Mouse (Mus musculus) ES-CJ7 (cell line): ENCODE measurements around the gene Ube2o.
A peak's percentile ranks its signal among the peaks of the same experiment; 100 is the strongest.

ENCODE experiments used
- DNase-seq: peaks from one replicate; pipeline ENCODE4 v3.0.0; 2011; ENCODE audit warnings: low read depth, low spot score

Ube2o gene

DNA sequence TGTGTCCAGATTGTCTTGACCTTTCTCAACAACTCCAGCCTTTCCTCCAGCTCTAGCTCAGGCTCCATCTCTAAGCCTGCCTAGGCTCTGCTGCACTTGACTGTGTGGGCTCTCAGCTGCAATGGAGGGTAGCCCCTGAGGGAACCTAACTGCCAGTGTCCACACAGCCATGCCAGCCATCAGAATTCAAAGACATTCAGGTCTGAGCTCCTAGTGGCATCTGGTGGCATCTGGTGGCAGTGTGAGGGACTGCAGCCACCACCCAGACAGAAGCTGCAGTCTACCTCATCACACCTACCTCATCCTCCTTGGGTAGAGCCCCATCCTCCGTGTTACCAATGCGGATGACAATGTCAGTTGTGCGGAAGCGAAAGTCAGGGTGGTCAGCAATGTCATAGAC, 38.1 kb downstream of the Ube2o start:
- peak; percentile 38 for DNase-seq

DNA sequence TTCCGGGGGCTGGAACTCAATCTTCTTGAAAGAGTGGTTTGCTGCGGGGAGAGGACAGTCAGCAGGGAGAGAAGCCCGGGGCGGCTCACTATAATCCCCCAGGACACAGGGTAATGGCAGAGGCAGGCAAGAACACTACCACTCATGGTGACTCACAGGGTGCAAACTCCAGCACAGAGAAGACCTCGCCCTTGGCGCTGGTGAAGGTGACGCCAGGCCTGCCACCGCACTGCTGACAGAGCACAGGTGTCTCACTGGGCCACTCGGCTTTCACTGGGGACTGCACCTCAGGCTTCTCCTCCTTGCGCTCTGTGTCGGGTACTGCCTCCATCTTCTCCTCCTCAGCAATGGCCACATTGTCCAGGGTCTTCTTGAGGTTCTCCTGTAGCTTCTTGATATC, 40.1 kb downstream of the Ube2o start:
- no peak for DNase-seq

DNA sequence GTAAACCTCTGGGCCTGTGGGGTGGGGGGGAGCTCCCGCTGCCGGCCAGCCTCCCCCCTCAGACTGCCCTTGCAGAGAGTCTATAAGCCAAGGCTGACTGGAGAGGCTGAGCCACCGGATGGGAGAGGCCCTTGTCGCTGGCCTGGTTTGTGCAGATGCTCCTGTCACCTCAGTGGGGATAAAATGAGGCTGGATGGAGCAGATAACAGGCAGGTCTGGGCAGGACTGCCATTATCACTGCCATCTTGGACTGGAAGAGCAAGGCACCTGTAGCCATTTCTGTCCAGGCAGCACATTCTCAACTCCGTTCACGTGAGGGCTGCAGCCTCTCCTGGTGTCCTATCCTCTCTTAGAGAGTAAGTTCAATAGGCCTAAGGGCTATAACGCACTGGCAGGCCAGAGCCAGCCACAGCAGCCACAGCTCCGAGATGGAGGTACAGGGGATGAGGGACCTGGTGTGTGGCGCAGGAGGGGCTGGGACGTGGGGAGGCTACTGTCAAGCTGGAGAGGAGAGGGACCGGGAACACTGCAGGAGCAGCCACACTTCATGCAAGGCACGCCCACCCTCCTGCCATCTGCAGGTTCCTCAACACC, 43.0 kb downstream of the Ube2o start:
- DNase-seq = no peak

DNA sequence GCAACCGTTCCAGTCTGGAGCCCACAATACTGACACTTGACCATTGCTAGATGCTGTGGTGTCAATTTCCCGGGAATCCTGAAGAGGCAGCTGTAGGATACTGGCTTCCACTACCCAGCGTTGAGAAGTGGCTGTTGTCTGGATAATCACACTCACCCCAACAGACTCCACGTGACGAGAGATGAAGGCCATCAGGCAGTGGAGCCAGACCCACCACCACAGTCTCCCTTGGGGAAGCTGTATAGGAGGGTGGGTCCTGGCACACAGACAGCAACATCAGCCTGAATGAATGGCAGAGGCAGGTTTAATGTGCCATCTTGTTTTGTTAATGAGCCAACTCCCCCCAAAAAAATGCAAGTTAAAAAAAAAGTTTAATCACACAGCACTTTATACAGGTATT, 43.9 kb downstream of the Ube2o start:
- no peak for DNase-seq

DNA sequence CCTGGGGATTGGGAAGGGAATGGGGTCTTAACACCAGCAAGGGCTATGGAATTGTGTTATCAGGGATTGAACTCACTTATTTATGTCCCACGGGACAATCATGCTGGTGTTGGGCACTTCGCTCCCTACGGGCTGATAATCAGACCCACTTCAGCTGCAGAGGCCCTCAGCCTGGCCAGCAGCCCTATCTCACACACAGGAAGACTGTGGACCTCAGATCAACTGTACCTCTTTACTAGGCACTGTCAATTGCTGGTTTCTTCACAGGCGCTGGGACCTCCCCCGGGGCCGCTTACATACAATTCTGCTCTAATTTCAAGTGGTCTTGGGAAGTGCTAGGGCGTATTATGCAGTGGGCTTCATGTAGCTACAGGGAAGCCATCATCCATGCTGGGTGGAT, 44.6 kb downstream of the Ube2o start:
- no peak for DNase-seq

DNA sequence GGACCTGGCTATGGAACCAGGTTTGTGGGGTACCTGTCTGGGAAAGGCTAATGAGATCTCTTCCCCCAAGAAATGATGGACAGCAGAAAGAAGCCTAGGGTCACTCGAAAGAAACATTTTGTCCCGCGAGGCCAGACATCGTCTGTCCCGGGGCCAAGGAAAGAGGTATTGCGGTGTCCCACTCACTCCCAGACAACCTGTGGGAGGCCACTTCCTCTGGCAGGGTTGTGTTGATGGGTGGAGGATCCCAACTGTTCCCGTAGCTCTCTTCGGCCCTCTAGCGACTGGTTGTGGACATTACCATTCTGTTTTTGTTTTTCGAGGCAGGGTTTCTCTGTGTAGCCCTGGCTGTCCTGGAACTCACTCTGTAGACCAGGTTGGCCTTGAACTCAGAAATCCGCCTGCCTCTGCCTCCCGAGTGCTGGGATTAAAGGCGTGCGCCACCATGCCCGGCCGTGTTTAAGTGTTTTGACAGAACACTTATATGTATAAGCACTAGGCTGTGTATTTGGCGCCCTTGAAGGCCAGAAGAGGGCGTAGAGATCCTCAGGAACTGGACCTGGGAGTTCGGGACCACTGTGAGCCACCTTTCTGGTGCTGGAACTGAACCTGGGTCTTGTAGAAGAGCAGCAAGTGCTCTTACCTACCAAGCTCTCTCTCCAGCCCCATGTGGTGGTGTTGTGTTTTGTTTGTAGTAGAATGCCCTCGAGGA, 46.9 kb downstream of the Ube2o start:
- DNase-seq = peak; percentile 88

DNA sequence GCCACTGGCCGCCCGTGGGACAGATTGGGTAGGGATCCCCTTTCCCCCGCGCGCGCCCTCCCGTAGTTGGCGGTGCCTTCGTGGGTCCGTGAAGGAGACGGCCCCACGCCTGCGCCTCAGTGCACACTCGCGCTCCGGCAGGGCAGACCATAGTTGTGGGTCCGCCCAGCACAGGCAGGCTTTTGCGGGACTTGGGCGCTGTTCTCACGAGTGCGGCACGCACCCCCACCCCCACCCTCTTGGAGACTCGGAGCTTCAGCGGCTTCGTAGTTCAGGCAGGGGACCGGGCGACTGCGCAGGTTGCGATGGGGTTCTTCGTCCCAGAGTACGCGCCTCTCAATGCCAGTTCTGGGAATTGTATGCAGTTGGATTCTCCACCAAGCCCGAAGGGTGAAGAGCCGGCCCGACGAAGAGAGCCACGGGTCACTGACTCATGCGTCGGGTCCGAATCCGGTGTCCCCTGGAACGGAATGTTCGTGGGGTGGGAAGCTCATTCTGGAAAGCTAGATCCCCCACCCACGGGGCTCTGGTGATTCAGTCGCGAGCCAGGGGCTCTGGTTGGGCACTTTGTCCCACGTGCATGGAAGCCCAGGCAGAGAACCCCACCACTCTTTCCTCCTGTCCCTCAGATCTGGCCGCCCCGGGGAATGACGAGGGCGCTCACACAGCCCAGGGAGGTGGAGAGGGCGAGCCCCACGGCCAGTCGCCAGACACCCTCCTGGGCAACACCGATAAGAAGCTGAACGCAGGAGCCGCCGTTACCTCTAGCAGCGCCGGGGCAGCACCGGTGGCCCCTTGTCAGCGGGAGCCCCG, 47.7 kb downstream of the Ube2o start:
- DNase-seq = peak; percentile 55

DNA sequence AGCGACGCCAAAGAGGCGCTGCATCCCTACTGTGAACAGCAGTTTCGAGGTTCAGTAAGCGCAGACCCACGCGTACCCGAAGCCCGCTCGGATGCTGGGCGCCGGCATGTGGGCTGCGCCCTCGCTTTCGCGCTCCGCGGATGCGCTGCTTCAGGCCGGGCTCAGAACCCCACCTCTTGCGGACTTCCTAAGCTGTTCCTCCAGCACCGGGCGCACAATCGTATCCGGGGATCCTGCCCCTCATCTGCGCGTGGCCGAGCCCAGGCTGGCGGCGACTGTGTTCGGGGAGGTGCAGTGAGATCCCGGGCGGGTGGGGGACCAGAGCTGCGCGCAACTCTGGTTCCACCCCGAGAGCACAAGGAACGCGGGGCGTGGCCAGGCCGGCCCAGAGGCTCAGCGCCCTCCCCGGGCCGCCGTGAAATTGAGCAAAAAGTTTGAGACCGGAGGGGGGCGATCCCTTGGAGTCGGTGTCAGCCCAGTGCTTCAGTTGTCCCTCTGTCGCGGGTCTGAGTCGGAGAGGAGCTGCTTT, 48.4 kb downstream of the Ube2o start:
- DNase-seq = peak; percentile 71

DNA sequence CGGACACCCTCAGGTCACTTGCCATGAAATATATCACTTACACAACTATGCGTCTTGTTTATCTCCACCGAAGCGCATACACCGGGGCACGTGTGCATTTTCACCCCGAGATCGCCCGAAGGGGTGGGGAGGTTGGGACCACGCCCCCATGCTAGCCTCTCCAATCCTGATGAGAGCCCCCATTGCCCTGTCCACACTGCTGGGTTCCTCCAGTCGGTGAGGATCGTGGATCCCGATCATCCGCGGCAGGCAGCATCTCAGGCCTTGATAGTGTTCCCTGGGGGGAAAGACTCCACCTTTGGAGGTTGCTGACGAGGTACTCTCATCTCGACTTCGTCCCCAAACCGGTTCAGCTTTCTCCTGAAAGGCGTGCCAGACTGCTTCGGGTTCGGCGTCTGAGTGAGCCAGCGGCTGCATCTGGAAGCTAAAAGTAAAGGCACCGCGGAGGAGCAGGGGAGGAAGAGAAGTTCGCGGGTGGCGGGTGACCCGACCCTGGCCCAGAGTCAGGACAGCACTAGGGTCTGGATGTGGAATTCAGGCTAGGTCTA, 48.9 kb downstream of the Ube2o start:
- DNase-seq = peak; percentile 36

DNA sequence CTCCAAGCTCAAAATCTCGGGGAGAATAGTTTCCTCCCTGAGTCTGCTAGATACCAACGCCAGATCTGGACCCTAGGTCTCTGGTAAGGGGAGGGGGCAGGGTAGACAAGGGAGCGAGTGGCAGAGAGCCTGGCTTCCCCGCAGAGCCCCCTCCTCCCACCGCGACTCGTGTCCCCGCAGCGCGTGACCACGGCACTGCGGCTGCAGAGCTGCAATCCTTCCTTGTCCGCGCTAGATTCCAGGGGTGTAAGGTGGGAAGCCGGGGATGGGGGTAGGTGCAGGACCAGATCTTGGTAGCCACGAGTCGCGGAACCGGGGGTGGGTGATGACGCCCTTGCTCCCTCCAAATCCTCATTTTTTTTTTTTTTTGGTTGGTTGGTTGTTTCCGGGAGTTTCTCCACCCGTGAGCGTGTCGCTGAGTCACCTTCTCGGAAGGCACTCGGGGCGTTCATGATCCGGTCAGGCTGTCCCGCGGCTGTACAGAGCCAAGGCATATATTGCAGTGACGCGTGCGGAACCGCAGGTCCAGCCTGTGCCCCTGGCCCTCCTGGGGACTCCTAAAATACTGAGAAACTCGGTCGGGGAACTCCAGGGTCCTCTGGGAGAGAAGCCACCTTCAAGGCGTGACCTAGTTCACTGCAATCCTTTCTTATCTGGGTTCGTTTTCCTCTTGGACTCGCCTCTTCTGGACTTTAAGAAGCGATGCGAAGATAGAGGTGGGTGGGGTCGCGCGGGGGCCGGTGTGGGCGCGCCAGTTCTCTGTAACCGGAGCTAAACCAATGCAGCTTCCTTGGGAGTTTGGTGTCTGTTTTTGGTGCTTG, 49.7 kb downstream of the Ube2o start:
- DNase-seq = no peak

DNA sequence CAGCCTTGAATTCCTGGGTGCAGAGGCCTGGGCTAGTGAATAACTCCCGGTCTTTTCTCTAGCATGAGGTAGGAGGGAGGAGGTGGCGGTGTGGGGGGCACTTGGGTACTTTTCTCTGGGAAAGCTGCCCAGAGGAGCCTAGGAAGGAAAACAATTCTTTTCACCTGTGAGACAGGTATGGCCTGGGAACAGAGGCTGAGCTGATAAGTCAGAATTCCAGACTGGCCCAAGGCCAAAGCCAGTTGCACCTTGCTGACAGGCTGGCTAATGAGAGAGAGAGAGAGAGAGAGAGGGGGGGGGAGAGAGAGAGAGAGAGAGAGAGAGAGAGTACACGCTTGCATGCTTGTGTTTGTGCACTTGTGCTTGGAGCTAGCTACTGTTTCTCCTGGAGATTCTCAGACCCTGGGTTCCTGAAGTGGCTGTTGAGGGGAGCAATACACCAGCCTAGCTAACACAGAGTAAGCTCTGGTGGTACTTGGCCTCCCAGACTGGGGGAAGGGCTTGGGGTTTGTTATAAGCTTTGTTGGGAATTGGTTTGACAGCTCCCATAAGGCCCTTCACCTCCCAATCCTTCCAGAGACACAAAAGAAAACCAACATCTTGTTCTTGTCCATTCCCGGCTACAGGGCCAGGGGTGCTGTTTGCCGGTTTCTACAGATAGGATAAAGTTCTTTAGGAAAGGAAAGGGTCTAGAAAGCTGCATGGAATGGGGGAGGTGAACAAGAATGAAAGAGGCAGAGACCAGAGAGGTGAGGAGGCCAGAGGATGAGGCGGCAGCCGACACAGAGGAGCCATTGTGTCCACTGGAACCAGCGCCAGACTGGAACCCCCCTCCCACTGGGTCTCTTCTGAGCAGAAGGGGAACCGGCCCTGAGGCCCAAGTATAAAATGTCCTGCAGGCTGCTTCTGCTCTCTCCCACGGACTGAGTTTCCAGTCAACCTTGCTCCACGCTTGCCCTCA, 50.8 kb downstream of the Ube2o start, which contains the start of gene Sphk1:
Gene Sphk1 (plus strand): TSS at position 739 of the 961 bp plus-strand sequence.
- DNase-seq = no peak

DNA sequence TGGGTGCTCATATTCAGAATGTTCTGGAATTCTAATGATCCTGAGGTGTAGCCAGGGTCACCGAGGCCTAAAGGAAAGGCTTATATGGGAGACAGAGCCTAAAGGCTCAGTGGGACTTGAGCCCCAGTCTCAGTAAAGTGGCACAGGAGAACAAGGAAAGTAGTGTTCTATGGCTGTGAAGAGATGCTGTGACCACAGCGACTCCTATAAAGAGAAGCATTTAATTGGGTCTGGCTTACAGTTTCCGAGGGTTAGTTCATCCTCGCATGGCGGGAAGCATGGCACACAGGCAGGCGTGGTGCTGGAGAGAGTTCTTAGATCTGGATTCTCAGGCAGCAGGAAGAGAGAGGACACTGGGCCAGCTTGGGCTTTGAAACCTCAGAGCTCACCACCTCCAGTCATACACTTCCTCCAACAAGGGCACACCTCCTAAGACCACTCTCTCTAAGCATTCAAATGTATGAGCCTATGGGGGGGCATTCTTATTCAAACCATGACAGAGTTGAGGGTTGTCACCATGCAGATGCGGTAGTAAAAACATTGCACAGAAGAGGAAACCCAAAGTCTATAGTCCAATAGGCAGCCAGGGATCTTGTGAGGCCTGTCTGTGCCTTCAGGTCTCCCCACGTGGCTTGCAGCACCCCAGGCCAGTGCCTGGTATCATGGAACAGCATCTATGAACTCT, 52.5 kb downstream of the Ube2o start:
- peak; percentile 58 for DNase-seq

DNA sequence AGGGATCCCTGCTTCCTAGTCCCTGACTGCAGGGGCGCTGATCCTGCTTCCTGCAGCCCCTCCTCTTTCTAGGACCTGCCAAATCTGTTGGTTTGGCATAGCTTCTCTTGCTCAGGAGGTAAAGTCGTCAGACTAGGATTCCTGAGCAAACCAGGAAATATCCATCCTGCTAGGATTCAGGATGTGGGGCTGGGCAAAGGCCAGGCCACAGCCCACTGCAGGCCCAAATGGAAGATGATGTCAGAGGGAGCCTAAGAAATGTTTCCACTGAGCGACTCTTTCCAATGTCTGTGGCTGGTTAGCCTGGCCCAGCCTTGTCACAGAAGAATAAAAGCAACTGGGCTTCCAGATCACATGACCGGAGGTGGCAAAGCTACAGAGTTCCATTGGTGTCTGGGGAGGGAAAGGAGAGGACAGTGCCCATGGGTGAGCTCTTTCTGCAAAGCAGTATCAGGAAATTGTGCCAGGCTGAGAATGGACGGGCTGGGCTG, 57.5 kb downstream of the Ube2o start:
- DNase-seq = no peak

DNA sequence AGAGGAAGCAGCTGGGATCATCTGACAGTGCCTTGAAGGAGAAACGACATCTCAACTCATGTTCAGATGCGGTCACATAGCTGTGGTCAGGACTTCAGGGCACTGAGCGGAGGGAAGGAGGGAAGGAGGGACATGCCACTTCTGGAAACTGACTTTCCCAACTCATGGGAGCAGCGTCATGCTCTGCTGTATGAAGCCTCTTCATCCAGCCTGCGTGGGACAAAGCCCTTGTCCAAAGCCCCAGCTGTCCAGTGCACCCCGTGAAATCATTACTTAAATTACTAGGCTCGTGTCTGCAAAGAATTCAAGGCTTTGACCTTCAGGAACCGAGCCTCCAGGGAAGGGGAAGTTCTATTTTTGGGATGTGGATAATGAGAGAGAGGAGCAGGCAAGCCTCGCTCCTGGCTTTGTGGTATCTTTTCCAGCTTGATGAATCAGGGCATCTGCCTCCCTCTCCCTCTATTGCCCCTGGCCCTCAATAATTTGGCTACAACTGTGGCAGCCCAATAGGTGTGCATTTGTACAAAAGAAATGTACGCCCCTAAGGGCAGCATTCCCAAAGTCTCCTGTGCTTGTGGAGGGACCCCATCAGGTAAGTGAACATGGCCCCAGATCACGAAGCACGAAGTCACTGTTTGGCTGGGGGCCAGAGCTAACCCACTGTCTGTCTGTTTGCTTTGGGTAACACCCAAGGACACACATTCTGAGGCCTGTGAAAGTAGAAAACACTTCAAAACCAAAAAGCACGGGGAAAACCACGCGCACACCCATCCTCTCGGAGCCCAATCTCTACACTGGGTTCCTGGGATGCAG, 58.2 kb downstream of the Ube2o start:
- DNase-seq = no peak

DNA sequence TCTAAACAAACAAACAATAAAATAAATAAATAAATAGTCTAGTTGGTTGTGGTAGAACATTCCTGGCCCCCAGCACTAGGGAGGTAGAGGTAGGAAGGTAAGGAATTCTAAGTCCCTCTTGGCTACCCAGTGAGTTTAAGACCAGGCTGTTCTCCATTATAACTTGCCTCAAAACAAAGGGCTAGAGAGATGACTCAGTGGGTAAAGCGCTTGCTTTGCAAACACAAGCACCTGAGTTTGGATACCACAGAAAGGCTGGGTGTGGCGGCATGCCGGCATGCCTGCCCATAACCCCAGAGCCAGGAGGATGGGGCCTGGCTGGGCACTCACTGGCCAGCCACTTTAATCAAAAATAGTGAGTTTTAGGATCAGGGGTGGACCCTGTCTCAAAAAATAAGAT, 59.2 kb downstream of the Ube2o start:
- no peak for DNase-seq

DNA sequence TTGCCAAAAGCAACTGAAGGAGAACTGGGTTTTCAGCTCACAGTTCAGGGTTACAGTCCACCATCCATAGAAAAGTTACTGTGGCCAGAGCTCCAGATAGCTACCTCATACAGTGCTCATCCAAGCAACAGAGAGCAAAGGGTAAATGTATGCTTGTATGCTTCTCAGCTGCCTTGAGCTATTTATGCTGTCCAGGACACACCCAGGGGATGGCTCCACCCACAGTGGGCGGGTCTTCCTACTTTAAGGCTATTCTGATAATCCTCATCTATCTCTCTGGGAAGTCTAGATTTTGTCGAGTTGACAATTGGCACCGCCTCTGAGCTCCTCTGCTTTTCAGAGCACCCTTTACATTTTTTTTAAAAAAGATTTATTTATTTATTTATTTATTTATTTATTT, 60.1 kb downstream of the Ube2o start:
- no peak for DNase-seq

DNA sequence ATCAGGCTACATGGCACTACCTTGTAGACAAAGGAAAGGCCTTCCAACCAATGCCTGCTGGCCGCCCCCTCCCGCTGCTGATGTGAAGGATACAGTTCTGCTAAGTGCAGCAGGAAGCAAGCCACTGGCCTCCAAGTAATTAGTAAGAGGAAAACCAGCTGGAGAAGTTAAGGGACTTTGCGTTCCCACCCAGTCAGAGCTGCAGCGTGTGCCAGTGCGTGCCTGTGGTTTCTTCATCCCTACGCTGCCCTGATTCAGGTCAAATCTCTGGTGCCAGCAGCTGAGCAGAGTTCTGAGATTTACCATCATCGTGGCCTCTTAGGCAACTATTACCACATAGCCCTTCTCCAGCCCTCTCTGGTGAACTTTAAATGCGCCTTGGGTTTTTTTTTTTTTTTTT, 62.8 kb downstream of the Ube2o start:
- DNase-seq = no peak

DNA sequence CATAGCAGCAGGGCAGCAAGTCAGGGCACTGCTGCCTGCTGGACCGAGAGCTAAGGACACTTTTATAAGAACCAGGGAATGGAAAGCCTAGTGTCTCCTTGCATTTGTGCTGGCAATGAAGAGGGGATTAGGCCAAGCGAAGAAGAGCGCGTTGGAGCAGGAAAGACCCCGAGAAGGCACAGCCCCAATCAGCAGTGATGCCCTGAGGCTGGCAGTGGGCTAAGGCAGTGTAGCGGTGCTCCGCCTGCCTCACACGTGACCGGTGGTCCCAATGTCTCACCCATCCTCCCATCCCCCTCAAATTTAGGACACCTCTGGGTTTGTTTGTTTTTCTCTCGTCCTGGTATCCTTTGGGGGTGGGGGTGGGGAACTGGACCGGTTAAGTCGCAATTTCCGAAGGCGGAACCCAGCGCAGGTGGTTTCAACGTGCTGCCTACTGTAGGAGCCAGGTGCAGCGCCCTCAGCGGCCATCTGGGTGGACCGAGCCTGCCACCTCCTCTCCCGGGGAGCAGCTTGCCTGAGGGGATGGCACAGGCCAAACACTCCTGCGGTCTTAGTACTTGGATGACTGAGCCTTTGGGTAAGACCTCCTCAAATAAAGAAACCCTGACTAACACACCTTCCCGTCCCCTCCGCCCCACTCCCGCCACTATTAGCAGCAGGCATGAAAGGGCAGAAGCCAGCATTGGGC, 65.8 kb downstream of the Ube2o start:
- no peak for DNase-seq
